Mouse (Mus musculus) liver, adult 2 months (tissue): ENCODE measurements around the gene Gmppb. TPM values are rescaled to one million over a fixed set of nuclear protein-coding genes. Genes with fewer than 3 reads are reported as not detected.

Source experiments
- DNase-seq: peaks from one replicate; pipeline ENCODE4 v3.0.0-alpha.2; 2011; ENCODE audit warnings: low read depth, low spot score; ENCODE audit errors: extremely low read depth
- H3K27ac ChIP-seq: fragments of 200-500 bp; replicated peaks from 2 replicates; pipeline ENCODE4 v1.5.1; 2012; ENCODE audit warnings: low read depth, mild to moderate bottlenecking, control low read depth, inconsistent platforms, low read length; ENCODE audit not compliant: insufficient read depth
- H3K27me3 ChIP-seq: fragments of 200-500 bp; 2 replicates; pipeline ENCODE4 v1.6.1; 2012; ENCODE audit warnings: mild to moderate bottlenecking, moderate library complexity, low read length, inconsistent platforms; ENCODE audit not compliant: control insufficient read depth, insufficient read depth
- H3K36me3 ChIP-seq: fragments of 200-500 bp; 2 replicates; pipeline ENCODE4 v1.6.1; 2012; ENCODE audit warnings: low read length, inconsistent platforms; ENCODE audit not compliant: control insufficient read depth, insufficient read depth
- H3K4me1 ChIP-seq: fragments of 200-500 bp; 2 replicates; pipeline ENCODE4 v1.6.1; 2011; ENCODE audit warnings: low read length; ENCODE audit not compliant: control insufficient read depth, insufficient read depth
- H3K4me3 ChIP-seq: fragments of 200-500 bp; 2 replicates; pipeline ENCODE4 v1.5.1; 2011; ENCODE audit warnings: low read depth, mild to moderate bottlenecking, control low read depth, low read length, moderate library complexity; ENCODE audit not compliant: insufficient read depth
- H3K79me2 ChIP-seq: fragments of 200-500 bp; 2 replicates; pipeline ENCODE4 v1.6.1; 2012; ENCODE audit warnings: inconsistent platforms, mild to moderate bottlenecking, low read length, moderate library complexity; ENCODE audit not compliant: control insufficient read depth, insufficient read depth
- H3K9ac ChIP-seq: fragments of 200-500 bp; 2 replicates; pipeline ENCODE4 v1.6.1; 2012; ENCODE audit warnings: low read depth, mild to moderate bottlenecking, control low read depth, inconsistent platforms, low read length
- CTCF ChIP-seq: fragments of 200-500 bp; IDR thresholded peaks from 2 replicates; pipeline ENCODE4 v1.5.1; 2011; ENCODE audit warnings: low read depth, low read length, control low read depth
- POLR2A ChIP-seq: fragments of 200-500 bp; IDR thresholded peaks from 2 replicates; pipeline ENCODE4 v1.6.1; 2011; ENCODE audit warnings: low read length, control low read depth; ENCODE audit not compliant: insufficient read depth; ENCODE audit errors: extremely low read depth
- WGBS: fragments of 180-500 bp; shearing (Covaris S2); methylation state at CpG from one replicate; pipeline ENCODE4 v1.1.7; 2018; 5-methylcytosine and 5-hydroxymethylcytosine counted together
- polyA plus RNA-seq: library from polyadenylated mRNA; depleted of rRNA; stranded (reverse); fragments of >200 nt; gene quantifications from 2 replicates; pipeline ENCODE4 v1.2.3, GENCODE M21; 2012
- total RNA-seq: library from RNA; depleted of rRNA; stranded (reverse); fragments of >200 nt; gene quantifications from 2 replicates; pipeline ENCODE4 v1.2.3, GENCODE M21; 2014

Gene Gmppb
- total and polyA plus RNA-seq, 2 experiments, result 21.4 to 54.7 TPM

DNA sequence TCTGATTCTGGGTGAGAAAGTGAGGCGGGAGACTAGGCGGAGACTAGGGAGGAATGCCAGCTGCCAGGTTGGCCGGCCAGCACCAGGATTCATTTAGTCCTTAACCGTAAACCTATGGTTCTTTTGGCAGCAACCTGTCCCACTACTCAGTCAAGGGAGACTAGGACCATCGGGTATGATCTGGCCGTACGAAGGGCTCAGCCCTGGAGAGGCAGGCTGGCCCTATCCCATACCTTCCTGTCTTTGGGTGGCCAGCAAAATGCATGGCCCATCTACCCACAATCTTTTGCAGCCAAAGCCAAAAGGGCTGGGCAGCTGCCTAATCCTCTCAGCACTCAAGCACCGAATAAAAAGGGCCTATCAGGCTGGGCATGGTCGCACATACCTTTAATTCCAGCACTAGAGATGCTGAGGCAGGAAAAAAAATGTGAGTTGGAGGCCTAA is 23.5 kb downstream of the Gmppb start:
- TF ChIP-seq POLR2A, result no peak
- no peak for TF ChIP-seq CTCF
- WGBS, result 56% methylated on average over 9 of the region's 9 CpGs
- Histone ChIP-seq H3K27me3 (no peaks in the 10 kb centered on the region), H3K27ac (peak overlapping the region; percentile 73), H3K36me3 (peaks cover 10% of the 10 kb centered on the region; the same call in 1 of the 2 replicates), H3K4me1 (peaks cover 17% of the 10 kb centered on the region), H3K9ac (peak overlapping the region; percentile 15; the same call in 1 of the 2 replicates), H3K79me2 (no peaks in the 10 kb centered on the region), H3K4me3 (no peak overlapping the region)
- peak; percentile 50 for DNase-seq

DNA sequence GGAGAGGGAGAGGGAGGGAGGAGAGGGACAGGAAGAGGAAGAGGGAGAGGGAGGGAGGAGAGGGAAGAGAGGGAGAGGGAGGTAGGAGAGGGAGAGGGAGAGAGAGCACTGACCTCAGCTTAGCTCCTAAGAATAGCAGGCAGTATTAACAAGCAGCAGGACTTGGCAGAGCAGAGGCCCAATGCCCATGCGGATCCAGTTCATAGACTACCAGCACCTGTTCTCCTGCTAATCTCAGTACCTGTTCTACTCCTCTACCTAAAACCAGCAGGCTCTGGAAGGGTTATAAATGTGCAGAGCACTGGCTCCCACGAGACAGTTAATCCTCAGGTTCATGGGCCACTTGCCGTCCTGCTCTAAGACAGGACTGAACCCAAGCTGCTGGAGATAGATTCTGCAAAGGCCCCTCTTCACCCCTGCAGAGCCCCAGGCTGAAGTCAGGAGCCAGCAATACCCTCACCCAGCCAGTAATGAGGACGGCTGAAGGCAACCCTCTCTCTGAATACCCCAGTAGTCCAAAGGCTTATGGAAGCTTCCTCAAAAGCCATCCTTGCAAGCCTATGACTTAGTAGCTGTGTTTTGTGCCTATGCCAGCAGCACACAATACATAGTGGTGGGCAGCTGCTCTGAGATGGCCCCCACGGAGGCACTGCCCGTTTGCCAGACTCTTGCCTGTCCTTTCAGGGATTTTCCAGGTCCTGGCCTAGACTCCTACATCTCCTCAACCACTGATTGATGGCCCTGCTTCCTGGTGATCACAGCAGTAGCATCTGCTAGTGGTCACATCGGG is 24.3 kb downstream of the Gmppb start:
- Histone ChIP-seq H3K4me3 (no peak overlapping the region), H3K4me1 (peaks cover 20% of the 10 kb centered on the region), H3K79me2 (peaks cover 3% of the 10 kb centered on the region; the same call in 1 of the 2 replicates), H3K27ac (no peak overlapping the region; the same call in 1 of the 2 replicates), H3K9ac (peak overlapping the region; percentile 32), H3K27me3 (no peaks in the 10 kb centered on the region), H3K36me3 (peaks cover 10% of the 10 kb centered on the region; the same call in 1 of the 2 replicates)
- WGBS, result 71% methylated on average over 7 of the region's 7 CpGs
- TF ChIP-seq POLR2A, result no peak
- TF ChIP-seq CTCF, result no peak
- peak; percentile 54 for DNase-seq

DNA sequence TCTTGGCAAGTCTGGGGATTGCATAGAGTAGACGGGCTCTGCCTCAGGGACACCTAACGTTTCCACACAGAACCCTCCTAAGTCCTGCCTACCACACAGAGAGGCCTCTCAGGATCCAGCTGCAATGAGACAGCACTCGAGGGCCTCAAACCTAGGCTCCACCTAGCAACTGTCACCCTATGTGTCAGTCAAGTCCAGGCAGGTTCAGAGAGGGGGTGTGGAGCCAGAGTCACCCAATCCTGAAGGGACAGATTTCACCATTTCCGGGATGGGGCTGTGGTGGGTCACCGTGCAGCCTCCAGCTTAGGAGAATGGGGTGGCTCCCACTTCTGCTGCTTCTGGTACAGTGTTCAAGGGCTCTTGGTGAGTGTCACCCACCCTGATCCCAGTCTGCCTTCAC is 31.1 kb downstream of the Gmppb start, which contains the start of gene Mst1:
Mst1 (plus strand) TSS at position 269 of the 400 bp plus-strand sequence.
- WGBS, result 21% methylated on average over 5 of the region's 5 CpGs
- Histone ChIP-seq H3K4me3 (peak within 1 kb of the TSS; percentile 82), H3K36me3 (peaks cover 3% of the 10 kb centered on the region; the same call in 1 of the 2 replicates), H3K4me1 (peaks cover 28% of the 10 kb centered on the region), H3K79me2 (peaks cover 18% of the 10 kb centered on the region; the same call in 1 of the 2 replicates), H3K27ac (peak within 1 kb of the TSS; percentile 93), H3K27me3 (no peaks in the 10 kb centered on the region), H3K9ac (peak within 1 kb of the TSS; percentile 73)
- peak; percentile 84; the same call in 1 of the 2 replicates for TF ChIP-seq POLR2A
- no peak for TF ChIP-seq CTCF
- peak; percentile 98 for DNase-seq

DNA sequence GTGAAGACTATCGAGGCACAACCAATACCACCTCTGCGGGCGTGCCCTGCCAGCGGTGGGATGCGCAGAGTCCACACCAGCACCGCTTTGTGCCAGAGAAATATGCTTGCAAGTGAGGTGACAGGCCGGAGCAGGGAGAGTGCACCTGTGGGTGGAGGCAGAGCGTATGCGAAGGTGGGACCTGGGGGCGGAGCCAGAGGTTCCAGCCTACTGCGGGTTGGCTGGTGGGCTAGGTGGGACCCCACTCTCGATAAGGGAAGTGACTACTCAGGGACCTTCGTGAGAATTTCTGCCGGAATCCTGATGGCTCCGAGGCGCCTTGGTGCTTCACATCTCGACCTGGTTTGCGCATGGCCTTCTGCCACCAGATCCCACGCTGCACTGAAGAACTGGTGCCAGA is 33.5 kb downstream of the Gmppb start:
- Histone ChIP-seq H3K27me3 (no peaks in the 10 kb centered on the region), H3K79me2 (peaks cover 18% of the 10 kb centered on the region; the same call in 1 of the 2 replicates), H3K27ac (no peak overlapping the region), H3K4me3 (no peak overlapping the region), H3K4me1 (peaks cover 35% of the 10 kb centered on the region), H3K9ac (no peak overlapping the region), H3K36me3 (peaks cover 17% of the 10 kb centered on the region; the same call in 1 of the 2 replicates)
- TF ChIP-seq POLR2A, result no peak
- no peak for TF ChIP-seq CTCF
- no peak for DNase-seq
- 66% methylated on average over 19 of the region's 19 CpGs for WGBS

DNA sequence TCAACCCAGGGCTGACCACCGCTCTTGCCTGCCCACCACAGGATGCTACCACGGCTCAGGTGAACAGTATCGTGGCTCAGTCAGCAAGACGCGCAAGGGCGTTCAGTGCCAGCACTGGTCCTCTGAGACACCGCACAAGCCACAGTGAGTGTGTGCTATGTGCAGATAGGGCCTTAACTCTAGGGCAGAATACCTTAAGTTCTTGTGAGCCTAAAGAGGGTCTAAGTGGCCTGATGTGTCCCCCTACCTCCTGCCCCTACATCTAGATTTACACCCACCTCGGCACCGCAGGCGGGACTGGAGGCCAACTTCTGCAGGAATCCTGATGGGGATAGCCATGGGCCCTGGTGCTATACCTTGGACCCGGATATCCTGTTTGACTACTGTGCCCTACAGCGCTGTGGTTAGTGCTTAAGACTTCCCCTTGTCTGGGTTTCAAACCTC is 34.0 kb downstream of the Gmppb start, which contains the start of gene Rnf123:
Rnf123 (minus strand) TSS at position 359 of the 444 bp plus-strand sequence.
- Histone ChIP-seq H3K27me3 (no peaks in the 10 kb centered on the region), H3K36me3 (peaks cover 20% of the 10 kb centered on the region; the same call in 1 of the 2 replicates), H3K9ac (peak within 1 kb of the TSS; percentile 5; the same call in 1 of the 2 replicates), H3K4me1 (peaks cover 35% of the 10 kb centered on the region), H3K4me3 (no peak within 1 kb of the TSS), H3K79me2 (peaks cover 18% of the 10 kb centered on the region; the same call in 1 of the 2 replicates), H3K27ac (0 out of 2 replicates have a peak within 1 kb of the TSS, but pooled peaks have one; percentile 61)
- DNase-seq, result peak; percentile 9
- WGBS, result 79% methylated on average over 12 of the region's 12 CpGs
- TF ChIP-seq CTCF, result no peak
- TF ChIP-seq POLR2A, result no peak
